Comparison of ENCODE assay signal across 14 mouse cellular contexts in genomic region chr13:112204813-112205212, GRCm38 (mm10).
DNase-seq lines count a peak whose midpoint lies in the region; ATAC-seq lines count a peak whose summit lies in the region.
"Had no signal": no experiment of that assay in that cellular context is flagged by ENCODE, and none has a peak within 500 bp of the region (broad histone marks: within the 10 kb centered on the region; RNA-seq: fewer than 3 reads in every experiment).

No protein-coding gene starts in this region.

- peak; percentile 78 for DNase-seq in heart, adult 11 months
- DNase-seq in heart, adult 9 months (ENCODE audit: low spot score in 2 of 2) = no peak
- DNase-seq in brain, adult 2 months (ENCODE audit: low read depth, low spot score) = peak; percentile 69
- DNase-seq in forelimb bud, embryonic 11.5 days (ENCODE audit: low read depth, low spot score) = peak; percentile 38
- no peak for DNase-seq in left cerebral cortex, adult 8-10 months (ENCODE audit: low spot score in 2 of 2)
- DNase-seq in urinary bladder, postnatal 10 days (ENCODE audit: low spot score) = no peak
- no peak for DNase-seq in layer of hippocampus, postnatal 10 days (ENCODE audit: low spot score in 2 of 2)
- DNase-seq: gastrocnemius, postnatal 14 days; kidney, adult 11 months; lung, adult 2 months had no signal

- WGBS in neural tube, embryonic 15.5 days = 48% methylated on average over 5 of the region's 5 CpGs

- no peak overlapping the region for H3K27ac ChIP-seq in neural tube, embryonic 15.5 days (replicated peaks)
- H3K27ac ChIP-seq: heart, embryonic 15.5 days; layer of hippocampus, adult 2 months; limb, embryonic 12.5 days had no signal

- H3K9ac ChIP-seq in neural tube, embryonic 15.5 days (replicated peaks) = no peak overlapping the region
- H3K9ac ChIP-seq: heart, embryonic 15.5 days; limb, embryonic 12.5 days had no signal

- peaks cover 7% of the 10 kb centered on the region; the same call in 1 of the 2 replicates for H3K4me1 ChIP-seq in neural tube, embryonic 15.5 days

- no peaks in the 10 kb centered on the region for H3K27me3 ChIP-seq in neural tube, embryonic 15.5 days (replicated peaks)
- H3K27me3 ChIP-seq: heart, embryonic 15.5 days; limb, embryonic 12.5 days had no signal

- no peaks in the 10 kb centered on the region for H3K9me3 ChIP-seq in neural tube, embryonic 15.5 days (replicated peaks)
- H3K9me3 ChIP-seq: heart, embryonic 15.5 days; limb, embryonic 12.5 days had no signal

- ATAC-seq in neural tube, embryonic 15.5 days (ENCODE audit: low FRiP score) = peak; percentile 86

- H3K36me3 ChIP-seq in neural tube, embryonic 15.5 days = no peaks in the 10 kb centered on the region
- H3K36me3 ChIP-seq: heart, embryonic 15.5 days; limb, embryonic 12.5 days had no signal

- H3K4me2 ChIP-seq in neural tube, embryonic 15.5 days = no peak overlapping the region
- H3K4me2 ChIP-seq: heart, embryonic 15.5 days; limb, embryonic 12.5 days had no signal

- no peak overlapping the region for H3K4me3 ChIP-seq in neural tube, embryonic 15.5 days (replicated peaks)
- H3K4me3 ChIP-seq: heart, embryonic 15.5 days; layer of hippocampus, adult 2 months; limb, embryonic 12.5 days had no signal

Comparison
In these comparisons a context has a peak if more than half of its experiments do, and no peak if none do; other contexts are left out.
1. DNase-seq: peak in heart, adult 11 months (single experiment), brain, adult 2 months (single experiment) and forelimb bud, embryonic 11.5 days (single experiment); none in heart, adult 9 months (0 of 2), left cerebral cortex, adult 8-10 months (0 of 2), urinary bladder, postnatal 10 days (single experiment) and layer of hippocampus, postnatal 10 days (0 of 2).